Mouse (Mus musculus): ENCODE data around the gene Nectin4. TPM values are rescaled to one million over a fixed set of nuclear protein-coding genes. Genes with fewer than 3 reads are reported as not detected.

Gene Nectin4
- polyA plus RNA-seq, 1 experiment from 2014 or later, result 6.2 TPM

GRCm38 (mm10) chr1:171437264-171438013 is 67.5 kb downstream of the Nectin4 start, which contains the start of gene F11r:
Gene F11r (plus strand): TSS chr1:171437535.
- Histone ChIP-seq H3K27ac (0 out of 2 replicates have a peak within 1 kb of the TSS, but pooled peaks have one; percentile 25), H3K4me1 (replicated peaks) (peaks cover 38% of the 10 kb centered on the region), H3K9ac (replicated peaks) (peak within 1 kb of the TSS; percentile 14; the same call in 1 of the 2 replicates), H3K4me3 (replicated peaks) (peak within 1 kb of the TSS; percentile 48), H3K36me3 (no peaks in the 10 kb centered on the region), H3K27me3 (peaks cover 47% of the 10 kb centered on the region), H3K9me3 (no peaks in the 10 kb centered on the region), H3K4me2 (peak within 1 kb of the TSS; percentile 65)
- WGBS, result under 1% methylated on average over 46 of the region's 46 CpGs
- peak; percentile 48 for ATAC-seq (ENCODE audit: insufficient number of reproducible peaks, insufficient read depth, low FRiP score, low TSS enrichment, low read depth)

Other genes starting within 250 kb of the Nectin4 start
- gene Sdhc, start 219.5 kb upstream of the Nectin4 start, polyA plus RNA-seq (2016; fragmentation: Nextera tagmentation; extraction: Ambion mirVana), result 182 and 217 TPM in 2 replicates
- gene Mpz, start 219.4 kb upstream of the Nectin4 start, polyA plus RNA-seq (2016; fragmentation: Nextera tagmentation; extraction: Ambion mirVana), result 1.5 and 2.6 TPM in 2 replicates
- 2.0 and 2.8 TPM in 2 replicates for gene Pcp4l1, start 173.8 kb upstream of the Nectin4 start, polyA plus RNA-seq (2016; fragmentation: Nextera tagmentation; extraction: Ambion mirVana)
- gene Nr1i3, start 156.1 kb upstream of the Nectin4 start, polyA plus RNA-seq (2016; fragmentation: Nextera tagmentation; extraction: Ambion mirVana), result 0.17 and 0.43 TPM in 2 replicates
- 29.7 and 31.9 TPM in 2 replicates for gene Tomm40l, start 147.6 kb upstream of the Nectin4 start, polyA plus RNA-seq (2016; fragmentation: Nextera tagmentation; extraction: Ambion mirVana)
- 2.1 and 3.1 TPM in 2 replicates for gene Apoa2, start 145.0 kb upstream of the Nectin4 start, polyA plus RNA-seq (2016; fragmentation: Nextera tagmentation; extraction: Ambion mirVana)
- 15.9 and 21.0 TPM in 2 replicates for gene Fcer1g, start 135.7 kb upstream of the Nectin4 start, polyA plus RNA-seq (2016; fragmentation: Nextera tagmentation; extraction: Ambion mirVana)
- 10.5 and 11.0 TPM in 2 replicates for gene Adamts4, start 119.7 kb upstream of the Nectin4 start, polyA plus RNA-seq (2016; fragmentation: Nextera tagmentation; extraction: Ambion mirVana)
- 251 and 257 TPM in 2 replicates for gene Ndufs2, start 118.7 kb upstream of the Nectin4 start, polyA plus RNA-seq (2016; fragmentation: Nextera tagmentation; extraction: Ambion mirVana)
- 82.1 and 84.8 TPM in 2 replicates for gene B4galt3, start 99.8 kb upstream of the Nectin4 start, polyA plus RNA-seq (2016; fragmentation: Nextera tagmentation; extraction: Ambion mirVana)
- gene Ppox, start 88.9 kb upstream of the Nectin4 start, polyA plus RNA-seq (2016; fragmentation: Nextera tagmentation; extraction: Ambion mirVana), result 71.9 and 75.9 TPM in 2 replicates
- gene Usp21, start 82.1 kb upstream of the Nectin4 start, polyA plus RNA-seq (2016; fragmentation: Nextera tagmentation; extraction: Ambion mirVana), result 132 and 134 TPM in 2 replicates
- gene Ufc1, start 75.1 kb upstream of the Nectin4 start, polyA plus RNA-seq (2016; fragmentation: Nextera tagmentation; extraction: Ambion mirVana), result 108 and 111 TPM in 2 replicates
- 59.2 and 62.9 TPM in 2 replicates for gene Dedd, start 41.0 kb upstream of the Nectin4 start, polyA plus RNA-seq (2016; fragmentation: Nextera tagmentation; extraction: Ambion mirVana)
- 43.8 and 43.9 TPM in 2 replicates for gene Nit1, start 24.5 kb upstream of the Nectin4 start, polyA plus RNA-seq (2016; fragmentation: Nextera tagmentation; extraction: Ambion mirVana)
- 123 and 128 TPM in 2 replicates for gene Pfdn2, start 24.4 kb upstream of the Nectin4 start, polyA plus RNA-seq (2016; fragmentation: Nextera tagmentation; extraction: Ambion mirVana)
- gene Klhdc9, start 9.3 kb upstream of the Nectin4 start, polyA plus RNA-seq (2016; fragmentation: Nextera tagmentation; extraction: Ambion mirVana), result 2.0 and 2.2 TPM in 2 replicates
- gene Arhgap30, start 18.9 kb downstream of the Nectin4 start, polyA plus RNA-seq (2016; fragmentation: Nextera tagmentation; extraction: Ambion mirVana), result 0.75 and 0.91 TPM in 2 replicates
- 113 and 123 TPM in 2 replicates for gene Usf1, start 41.2 kb downstream of the Nectin4 start, polyA plus RNA-seq (2016; fragmentation: Nextera tagmentation; extraction: Ambion mirVana)
- gene Tstd1, start 48.8 kb downstream of the Nectin4 start, polyA plus RNA-seq (2016; fragmentation: Nextera tagmentation; extraction: Ambion mirVana), result 7.5 and 7.7 TPM in 2 replicates
- gene F11r, start 67.4 kb downstream of the Nectin4 start, polyA plus RNA-seq (2016; fragmentation: Nextera tagmentation; extraction: Ambion mirVana), result 32.9 and 36.8 TPM in 2 replicates
- gene Alyref2, start 133.4 kb downstream of the Nectin4 start, polyA plus RNA-seq (2016; fragmentation: Nextera tagmentation; extraction: Ambion mirVana), result 11.7 and 12.6 TPM in 2 replicates
- not detected in 2 replicates for gene Itln1, start 165.2 kb downstream of the Nectin4 start, polyA plus RNA-seq (2016; fragmentation: Nextera tagmentation; extraction: Ambion mirVana)
- 0.10 TPM in 2 replicates for gene Cd244a, start 189.1 kb downstream of the Nectin4 start, polyA plus RNA-seq (2016; fragmentation: Nextera tagmentation; extraction: Ambion mirVana)
- 0.14 and 0.20 TPM in 2 replicates for gene Ly9, start 237.3 kb downstream of the Nectin4 start, polyA plus RNA-seq (2016; fragmentation: Nextera tagmentation; extraction: Ambion mirVana)

Data from limb, embryonic 12.5 days (tissue).